Mouse (Mus musculus) heart, embryonic 15.5 days (tissue): ENCODE data around the gene Il2. TPM values are rescaled to one million over a fixed set of nuclear protein-coding genes. Genes with fewer than 3 reads are reported as not detected.

Source experiments
- ATAC-seq: fragments of 200-750 bp; cut with Nextera tagmentation; replicated peaks from 2 replicates; pipeline ENCODE4 v1.8.0; 2017; ENCODE audit warnings: low read depth, moderate TSS enrichment; ENCODE audit not compliant: insufficient number of reproducible peaks, insufficient read depth, low FRiP score
- H3K27ac ChIP-seq: fragments of 300-500 bp; sonication (generic); 2 replicates; pipeline ENCODE4 v1.5.1; 2015; ENCODE audit warnings: mild to moderate bottlenecking, inconsistent platforms
- H3K27me3 ChIP-seq: fragments of 300-500 bp; sonication (generic); 2 replicates; pipeline ENCODE4 v1.6.1; 2015; ENCODE audit warnings: inconsistent platforms
- H3K36me3 ChIP-seq: fragments of 300-500 bp; sonication (generic); 2 replicates; pipeline ENCODE4 v1.6.1; 2015; ENCODE audit warnings: mild to moderate bottlenecking, inconsistent platforms
- H3K4me1 ChIP-seq: fragments of 300-500 bp; sonication (generic); replicated peaks from 2 replicates; pipeline ENCODE4 v1.6.1; 2015; ENCODE audit warnings: inconsistent platforms
- H3K4me2 ChIP-seq: fragments of 300-500 bp; sonication (generic); 2 replicates; pipeline ENCODE4 v1.6.1; 2015; ENCODE audit warnings: inconsistent platforms, mild to moderate bottlenecking, moderate library complexity
- H3K4me3 ChIP-seq: fragments of 300-500 bp; sonication (generic); 2 replicates; pipeline ENCODE4 v1.5.1; 2015; ENCODE audit warnings: mild to moderate bottlenecking, inconsistent platforms
- H3K9ac ChIP-seq: fragments of 300-500 bp; sonication (generic); 2 replicates; pipeline ENCODE4 v1.6.1; 2015; ENCODE audit warnings: mild to moderate bottlenecking, inconsistent platforms
- H3K9me3 ChIP-seq: fragments of 300-500 bp; sonication (generic); replicated peaks from 2 replicates; pipeline ENCODE4 v1.6.1; 2016; ENCODE audit warnings: inconsistent platforms
- WGBS: fragments of 180-500 bp; shearing (Covaris S2); methylation state at CpG from one replicate; pipeline ENCODE4 v1.1.7; 2015; ENCODE audit warnings: mixed read lengths; 5-methylcytosine and 5-hydroxymethylcytosine counted together
- polyA plus RNA-seq: library from polyadenylated mRNA; unstranded; fragments of >200 nt; fragmentation: Nextera tagmentation; extraction: Ambion mirVana; gene quantifications from 2 replicates; pipeline ENCODE4 v1.2.1, GENCODE M21; 2015

Gene Il2
- polyA plus RNA-seq, result 0.16 and 0.44 TPM in 2 replicates

DNA sequence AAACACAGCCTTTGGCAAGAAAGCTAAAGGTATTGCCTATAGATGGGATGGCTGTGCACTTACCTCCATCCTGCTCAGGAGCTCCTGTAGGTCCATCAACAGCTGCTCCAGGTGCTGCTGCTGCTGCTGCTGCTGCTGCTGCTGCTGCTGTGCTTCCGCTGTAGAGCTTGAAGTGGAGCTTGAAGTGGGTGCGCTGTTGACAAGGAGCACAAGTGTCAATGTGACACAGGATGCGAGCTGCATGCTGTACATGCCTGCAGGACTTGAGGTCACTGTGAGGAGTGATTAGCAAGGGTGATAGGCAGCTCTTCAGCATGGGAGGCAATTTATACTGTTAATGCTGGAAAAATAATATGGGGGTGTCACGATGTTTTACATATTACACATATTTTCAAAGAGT lies at the start of gene Il2:
Il2 (minus strand) TSS at position 305 of the 400 bp plus-strand sequence.
- no peak within 1 kb of the TSS for H3K4me3 ChIP-seq
- no peaks in the 10 kb centered on the region for H3K36me3 ChIP-seq
- WGBS, result 45% methylated on average over 4 of the region's 4 CpGs
- no peaks in the 10 kb centered on the region for H3K27me3 ChIP-seq
- ATAC-seq, result no peak
- no peak within 1 kb of the TSS for H3K9ac ChIP-seq
- H3K4me2 ChIP-seq, result no peak within 1 kb of the TSS
- no peaks in the 10 kb centered on the region for H3K9me3 ChIP-seq
- H3K27ac ChIP-seq, result no peak within 1 kb of the TSS
- H3K4me1 ChIP-seq, result no peaks in the 10 kb centered on the region

DNA sequence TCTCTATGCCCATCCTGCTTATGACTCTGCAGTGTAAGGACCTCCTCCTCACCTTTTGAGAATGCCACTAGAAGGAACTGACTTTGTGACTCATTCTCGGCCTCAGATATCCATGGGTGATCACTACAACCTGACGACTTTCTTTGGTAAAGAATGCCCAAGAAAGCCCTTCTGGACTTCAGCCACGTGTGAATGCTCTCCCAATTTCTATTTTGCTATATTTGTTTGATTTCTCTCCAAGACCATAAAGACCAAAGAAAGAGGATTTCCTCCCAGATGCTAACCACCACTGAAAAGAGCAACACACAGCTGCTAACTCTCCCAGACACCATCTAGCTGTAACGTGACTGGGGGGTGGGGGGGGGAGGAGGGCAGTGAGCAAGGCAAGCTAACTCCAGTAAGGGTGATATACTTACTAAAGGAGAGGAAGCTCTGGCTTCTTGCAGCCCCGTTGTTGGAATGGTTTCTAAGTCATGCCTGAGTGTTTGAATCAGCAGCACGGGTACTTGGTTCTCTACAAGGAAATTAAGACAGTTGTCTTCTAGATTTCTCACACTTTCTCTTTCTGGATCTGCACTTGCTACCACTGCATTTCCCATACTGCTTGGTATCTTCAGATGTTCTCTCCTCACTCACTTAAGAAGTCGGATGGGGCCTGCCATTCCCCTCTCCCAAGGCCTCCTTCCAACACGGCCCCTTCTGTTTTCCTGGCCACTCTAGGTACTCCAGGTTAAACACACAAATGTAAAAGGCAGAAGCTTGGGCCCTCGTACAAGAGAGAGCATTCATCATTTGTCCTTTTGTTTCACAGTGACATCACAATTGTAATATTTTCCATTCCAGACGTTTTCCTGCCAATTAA lies 49.2 kb upstream of the Il2 start:
- Histone ChIP-seq H3K27me3 (no peaks in the 10 kb centered on the region), H3K4me3 (no peak overlapping the region), H3K4me2 (no peak overlapping the region), H3K27ac (no peak overlapping the region), H3K36me3 (no peaks in the 10 kb centered on the region), H3K9ac (no peak overlapping the region), H3K4me1 (no peaks in the 10 kb centered on the region), H3K9me3 (no peaks in the 10 kb centered on the region)
- no peak for ATAC-seq
- 58% methylated on average over 10 of the region's 10 CpGs for WGBS

DNA sequence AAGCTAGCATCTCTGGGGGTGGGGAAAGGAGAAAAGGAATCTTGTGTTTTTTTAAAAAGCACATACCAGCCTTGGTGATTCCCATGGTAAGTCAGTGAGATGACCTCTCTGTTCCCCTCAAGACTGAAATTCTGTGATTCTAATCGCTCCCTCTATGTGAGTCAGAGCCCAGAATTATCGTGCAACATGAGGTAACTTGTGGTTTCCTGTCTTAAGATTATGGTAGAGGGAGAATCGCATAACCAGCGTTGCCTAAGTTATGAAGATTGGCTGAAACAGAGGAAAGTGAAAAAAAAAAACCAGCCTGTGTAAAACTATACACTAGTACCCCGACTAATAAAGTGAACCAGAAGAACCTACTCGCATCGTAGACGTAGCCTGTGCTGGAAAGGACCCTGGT lies 47.5 kb upstream of the Il2 start:
- H3K27me3 ChIP-seq, result no peaks in the 10 kb centered on the region
- no peak overlapping the region for H3K4me3 ChIP-seq
- no peak for ATAC-seq
- no peaks in the 10 kb centered on the region for H3K9me3 ChIP-seq
- H3K4me2 ChIP-seq, result no peak overlapping the region
- no peaks in the 10 kb centered on the region for H3K36me3 ChIP-seq
- H3K9ac ChIP-seq, result no peak overlapping the region
- H3K4me1 ChIP-seq, result no peaks in the 10 kb centered on the region
- 76% methylated on average over 8 of the region's 8 CpGs for WGBS
- H3K27ac ChIP-seq, result no peak overlapping the region

DNA sequence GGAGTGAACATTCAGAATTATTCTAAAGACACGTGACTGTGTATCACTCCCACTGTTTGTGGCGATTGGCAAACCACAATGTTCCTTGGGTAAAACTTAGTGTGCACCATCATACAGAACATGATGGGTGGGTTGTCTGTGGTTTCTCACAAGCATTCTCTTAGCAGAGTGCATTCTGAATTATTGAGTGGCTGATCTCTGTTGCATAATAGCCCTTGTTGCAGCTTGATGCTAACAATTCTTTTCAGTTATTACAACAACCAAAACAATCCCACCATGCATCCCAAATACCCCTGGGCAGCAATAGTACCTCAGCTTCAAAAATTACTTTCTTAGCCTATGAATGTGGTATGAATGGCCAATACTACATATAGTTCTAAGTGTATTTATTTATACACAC lies 43.5 kb upstream of the Il2 start:
- Histone ChIP-seq H3K4me3 (no peak overlapping the region), H3K27me3 (no peaks in the 10 kb centered on the region)
- no peak for ATAC-seq

DNA sequence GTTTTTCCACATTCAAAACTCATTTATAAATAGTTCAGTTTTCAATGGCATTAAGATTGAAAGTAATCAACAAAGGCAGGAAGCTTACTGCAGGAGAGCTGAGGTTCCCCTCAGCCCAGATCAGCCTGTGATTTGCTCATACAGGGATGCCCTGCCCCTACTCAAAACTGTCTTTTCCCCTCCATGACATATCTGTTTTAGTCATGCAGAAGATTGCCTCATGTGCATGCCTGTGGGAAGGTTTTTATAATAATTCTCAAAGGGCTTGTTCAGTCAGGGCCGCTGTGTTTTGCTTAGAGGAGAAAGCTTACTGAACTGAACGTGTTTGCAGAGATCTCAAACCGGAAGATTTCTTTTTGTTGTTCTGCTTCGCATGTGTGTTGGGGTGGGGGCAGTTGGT lies 35.3 kb upstream of the Il2 start:
- 81% methylated on average over 4 of the region's 4 CpGs for WGBS
- no peak overlapping the region for H3K4me2 ChIP-seq

More for the DNA sequence above, 43.5 kb upstream of the Il2 start:
- 82% methylated on average over 2 of the region's 2 CpGs for WGBS
- H3K27ac ChIP-seq, result no peak overlapping the region
- no peaks in the 10 kb centered on the region for H3K9me3 ChIP-seq
- no peak overlapping the region for H3K4me2 ChIP-seq
- no peak overlapping the region for H3K9ac ChIP-seq
- no peaks in the 10 kb centered on the region for H3K36me3 ChIP-seq
- H3K4me1 ChIP-seq, result no peaks in the 10 kb centered on the region

DNA sequence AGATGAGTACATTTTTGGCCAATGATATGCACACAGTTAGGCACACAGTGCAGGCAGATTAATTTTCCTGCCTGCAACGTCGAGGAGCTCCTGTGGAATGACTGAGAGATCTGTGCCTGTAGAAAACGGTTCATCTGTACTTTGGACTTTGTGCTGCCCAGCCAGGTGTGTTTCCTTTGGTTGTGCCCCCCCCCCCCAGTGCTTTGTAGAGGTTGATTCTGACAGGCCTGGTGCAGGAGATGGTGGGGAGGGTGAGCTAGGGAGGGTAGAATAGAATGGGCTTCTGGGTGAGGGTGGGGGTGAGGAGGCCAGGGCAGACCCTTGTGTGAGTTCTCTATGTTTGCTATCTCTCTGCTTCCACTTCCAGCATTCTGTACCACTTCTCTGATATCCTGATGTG lies 32.5 kb upstream of the Il2 start:
- no peaks in the 10 kb centered on the region for H3K27me3 ChIP-seq
- ATAC-seq, result no peak

More for the DNA sequence above, 35.3 kb upstream of the Il2 start:
- no peak overlapping the region for H3K4me3 ChIP-seq
- no peaks in the 10 kb centered on the region for H3K4me1 ChIP-seq
- H3K27me3 ChIP-seq, result no peaks in the 10 kb centered on the region
- H3K9me3 ChIP-seq, result no peaks in the 10 kb centered on the region
- no peaks in the 10 kb centered on the region for H3K36me3 ChIP-seq
- no peak for ATAC-seq
- no peak overlapping the region for H3K27ac ChIP-seq
- H3K9ac ChIP-seq, result no peak overlapping the region

DNA sequence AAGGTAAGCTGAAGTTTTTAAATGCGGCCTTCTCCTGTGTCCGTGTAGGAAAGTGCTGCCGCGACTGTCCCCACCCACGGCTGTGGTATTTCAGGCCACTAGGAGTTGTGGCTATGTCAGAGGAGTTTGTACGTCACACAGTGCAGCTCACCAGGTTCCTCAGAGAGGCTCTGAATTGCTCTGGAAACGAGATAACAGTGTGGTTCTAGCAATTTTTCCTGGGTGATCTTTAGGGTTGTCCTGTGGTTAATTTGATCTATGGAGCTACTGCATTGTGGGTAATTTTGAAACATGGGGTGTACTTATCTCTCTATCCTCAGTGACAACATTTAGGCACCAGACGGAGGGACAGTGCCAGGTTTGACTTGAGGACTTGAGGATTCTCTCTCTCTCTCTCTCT lies 31.3 kb upstream of the Il2 start:
- Histone ChIP-seq H3K27me3 (no peaks in the 10 kb centered on the region), H3K4me3 (no peak overlapping the region), H3K4me2 (no peak overlapping the region), H3K27ac (no peak overlapping the region), H3K36me3 (no peaks in the 10 kb centered on the region), H3K9me3 (no peaks in the 10 kb centered on the region), H3K9ac (no peak overlapping the region), H3K4me1 (peaks cover 9% of the 10 kb centered on the region; the same call in 1 of the 2 replicates)
- no peak for ATAC-seq
- WGBS, result 43% methylated on average over 8 of the region's 8 CpGs

More for the DNA sequence above, 32.5 kb upstream of the Il2 start:
- 73% methylated on average over 3 of the region's 3 CpGs for WGBS
- H3K27ac ChIP-seq, result no peak overlapping the region
- H3K4me3 ChIP-seq, result no peak overlapping the region
- no peak overlapping the region for H3K9ac ChIP-seq
- no peaks in the 10 kb centered on the region for H3K9me3 ChIP-seq
- no peak overlapping the region for H3K4me2 ChIP-seq
- no peaks in the 10 kb centered on the region for H3K36me3 ChIP-seq
- H3K4me1 ChIP-seq, result peaks cover 9% of the 10 kb centered on the region; the same call in 1 of the 2 replicates

DNA sequence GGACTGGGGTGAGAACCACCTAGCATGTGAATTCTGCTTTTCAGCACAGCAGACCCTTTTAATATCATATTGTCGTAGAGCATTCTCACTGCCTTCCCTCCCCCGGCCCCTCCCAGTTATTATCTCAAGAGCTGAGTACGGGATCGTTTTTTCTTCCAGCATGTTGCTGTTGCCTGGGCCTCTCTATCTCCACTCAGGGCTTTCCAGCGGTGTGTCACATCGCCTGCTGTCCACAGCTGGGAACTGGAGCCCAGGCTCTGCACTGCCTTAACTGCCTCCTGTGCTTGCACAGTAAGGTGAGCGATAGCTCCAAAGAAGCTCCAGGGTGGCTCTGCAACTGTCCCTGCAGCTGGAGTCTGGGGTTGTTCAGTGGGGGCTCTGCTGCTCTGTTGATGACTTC lies 28.6 kb upstream of the Il2 start:
- Histone ChIP-seq H3K36me3 (no peaks in the 10 kb centered on the region), H3K27ac (no peak overlapping the region), H3K4me1 (peaks cover 9% of the 10 kb centered on the region; the same call in 1 of the 2 replicates), H3K9ac (no peak overlapping the region), H3K4me2 (no peak overlapping the region), H3K9me3 (no peaks in the 10 kb centered on the region), H3K27me3 (no peaks in the 10 kb centered on the region), H3K4me3 (no peak overlapping the region)
- 22% methylated on average over 7 of the region's 7 CpGs for WGBS
- ATAC-seq, result 0 out of 2 replicates have a peak, but pooled peaks have one; percentile 47

DNA sequence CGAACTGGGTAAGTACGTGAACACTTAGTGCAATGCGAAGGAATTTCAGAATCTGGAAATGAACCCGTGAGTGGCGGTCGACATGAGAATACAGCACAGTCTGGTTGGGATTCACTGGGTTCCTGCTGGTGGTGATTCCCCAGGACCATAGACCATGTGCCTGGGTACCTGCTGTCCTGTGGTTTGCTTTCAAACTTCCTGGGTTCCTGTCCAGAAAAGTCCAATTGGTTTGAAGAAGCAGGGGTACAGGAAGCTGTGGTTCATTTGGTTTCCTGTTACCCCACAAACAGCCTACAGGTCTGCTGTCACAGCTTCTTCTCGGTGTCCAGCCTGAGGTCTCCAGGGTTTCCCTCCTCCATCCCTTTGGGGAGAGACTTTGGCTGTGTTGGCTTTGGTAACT lies 27.2 kb upstream of the Il2 start:
- H3K27ac ChIP-seq, result no peak overlapping the region
- no peak overlapping the region for H3K4me2 ChIP-seq
- no peaks in the 10 kb centered on the region for H3K36me3 ChIP-seq
- 85% methylated on average over 7 of the region's 7 CpGs for WGBS
- H3K9me3 ChIP-seq, result no peaks in the 10 kb centered on the region
- H3K9ac ChIP-seq, result no peak overlapping the region
- no peaks in the 10 kb centered on the region for H3K27me3 ChIP-seq
- ATAC-seq, result no peak
- no peak overlapping the region for H3K4me3 ChIP-seq
- peaks cover 9% of the 10 kb centered on the region; the same call in 1 of the 2 replicates for H3K4me1 ChIP-seq

DNA sequence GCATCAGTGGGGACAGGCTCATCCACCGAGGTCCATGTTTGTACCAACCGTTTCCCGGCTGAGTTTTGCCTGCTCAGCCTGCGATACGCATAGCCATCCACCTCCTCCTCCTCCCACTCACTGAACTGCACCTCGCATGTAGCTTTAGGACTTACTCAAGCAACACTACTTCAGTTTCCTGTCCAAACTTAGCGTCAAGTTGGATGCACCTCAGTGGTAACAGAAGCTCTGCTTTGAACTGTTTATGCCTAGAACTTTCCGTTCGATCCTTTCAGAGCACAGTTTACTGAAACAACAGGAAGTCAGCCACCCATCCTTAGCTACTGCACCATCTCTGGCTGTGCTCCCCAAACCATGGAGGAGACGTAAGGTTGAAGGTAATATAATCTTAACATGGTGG lies 26.5 kb upstream of the Il2 start:
- H3K27ac ChIP-seq, result no peak overlapping the region
- H3K9ac ChIP-seq, result no peak overlapping the region
- no peak for ATAC-seq
- H3K36me3 ChIP-seq, result no peaks in the 10 kb centered on the region
- no peak overlapping the region for H3K4me2 ChIP-seq
- H3K27me3 ChIP-seq, result no peaks in the 10 kb centered on the region
- no peak overlapping the region for H3K4me3 ChIP-seq
- peaks cover 9% of the 10 kb centered on the region; the same call in 1 of the 2 replicates for H3K4me1 ChIP-seq
- no peaks in the 10 kb centered on the region for H3K9me3 ChIP-seq
- 72% methylated on average over 10 of the region's 10 CpGs for WGBS

DNA sequence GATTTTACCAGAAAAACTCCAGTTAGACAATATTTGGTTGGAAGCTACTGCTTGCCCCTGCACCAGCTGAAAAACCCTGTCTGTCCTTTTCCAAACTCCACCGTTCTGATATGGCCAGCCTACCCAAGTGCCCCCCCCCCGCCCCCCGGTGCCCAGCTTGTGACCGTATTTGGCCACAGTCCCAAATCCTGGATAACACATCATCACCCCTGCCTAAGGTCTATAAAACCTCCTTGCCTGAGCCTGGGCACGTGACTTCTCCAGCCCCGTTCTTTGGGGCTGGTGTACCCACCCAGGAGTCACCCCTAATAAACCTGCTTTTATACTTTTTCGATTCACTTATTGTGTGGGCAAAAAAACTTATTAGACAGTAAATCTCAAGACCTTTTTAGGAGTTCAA lies 21.1 kb upstream of the Il2 start:
- no peaks in the 10 kb centered on the region for H3K27me3 ChIP-seq
- H3K27ac ChIP-seq, result peak overlapping the region; percentile 72
- peak; percentile 36; the same call in 1 of the 2 replicates for ATAC-seq
- H3K9ac ChIP-seq, result no peak overlapping the region
- WGBS, result 39% methylated on average over 7 of the region's 7 CpGs
- H3K9me3 ChIP-seq, result no peaks in the 10 kb centered on the region
- peaks cover 14% of the 10 kb centered on the region for H3K4me1 ChIP-seq
- H3K4me3 ChIP-seq, result peak overlapping the region; percentile 17
- peak overlapping the region; percentile 48 for H3K4me2 ChIP-seq
- no peaks in the 10 kb centered on the region for H3K36me3 ChIP-seq

DNA sequence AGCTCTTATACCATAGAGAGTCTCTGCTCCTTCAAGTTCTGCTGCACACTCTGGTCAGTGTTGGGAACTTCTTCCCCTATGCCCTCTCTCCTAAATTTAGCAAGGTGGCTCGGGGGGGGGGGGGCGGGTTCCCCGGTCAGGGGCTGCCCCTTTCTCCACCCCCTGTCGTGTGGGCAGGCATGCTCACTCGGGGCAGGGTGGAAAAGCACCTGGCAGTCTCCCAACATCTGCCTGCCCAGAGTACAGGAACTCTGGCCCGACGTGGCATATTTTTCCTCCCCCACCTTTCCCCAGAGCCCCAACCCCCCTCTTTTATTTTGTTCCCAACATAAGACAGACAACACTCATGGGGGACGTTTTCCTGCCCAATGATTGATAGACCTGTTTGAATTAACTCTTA lies 20.6 kb upstream of the Il2 start:
- Histone ChIP-seq H3K4me1 (peaks cover 14% of the 10 kb centered on the region), H3K27ac (peak overlapping the region; percentile 72), H3K36me3 (no peaks in the 10 kb centered on the region), H3K4me3 (peak overlapping the region; percentile 17), H3K4me2 (peak overlapping the region; percentile 48), H3K27me3 (no peaks in the 10 kb centered on the region), H3K9ac (no peak overlapping the region), H3K9me3 (no peaks in the 10 kb centered on the region)
- 3% methylated on average over 7 of the region's 8 CpGs for WGBS
- peak; percentile 92 for ATAC-seq
